Mouse (Mus musculus) effector memory CD4-positive, alpha-beta T cell, adult 5 months (primary cell): ENCODE measurements around the gene Rsrp1. TPM values are rescaled to one million over a fixed set of nuclear protein-coding genes. Genes with fewer than 3 reads are reported as not detected.

Experiments
- polyA plus RNA-seq: library from polyadenylated mRNA; unstranded; fragments of 100-300 nt; shearing (Covaris generic); gene quantifications from one replicate; pipeline ENCODE4 v1.2.1, GENCODE M21; 2017

The Rsrp1 gene
- 883 TPM for polyA plus RNA-seq

GRCm38 (mm10) chr4:134923258-134924018, at the start of gene Rsrp1:
Gene Rsrp1 (plus strand): TSS chr4:134923592.

GRCm38 (mm10) chr4:134914864-134915209, 8.6 kb upstream of the Rsrp1 start, which contains the start of gene Tmem50a:
Gene Tmem50a (minus strand): TSS chr4:134915024.

DNA sequence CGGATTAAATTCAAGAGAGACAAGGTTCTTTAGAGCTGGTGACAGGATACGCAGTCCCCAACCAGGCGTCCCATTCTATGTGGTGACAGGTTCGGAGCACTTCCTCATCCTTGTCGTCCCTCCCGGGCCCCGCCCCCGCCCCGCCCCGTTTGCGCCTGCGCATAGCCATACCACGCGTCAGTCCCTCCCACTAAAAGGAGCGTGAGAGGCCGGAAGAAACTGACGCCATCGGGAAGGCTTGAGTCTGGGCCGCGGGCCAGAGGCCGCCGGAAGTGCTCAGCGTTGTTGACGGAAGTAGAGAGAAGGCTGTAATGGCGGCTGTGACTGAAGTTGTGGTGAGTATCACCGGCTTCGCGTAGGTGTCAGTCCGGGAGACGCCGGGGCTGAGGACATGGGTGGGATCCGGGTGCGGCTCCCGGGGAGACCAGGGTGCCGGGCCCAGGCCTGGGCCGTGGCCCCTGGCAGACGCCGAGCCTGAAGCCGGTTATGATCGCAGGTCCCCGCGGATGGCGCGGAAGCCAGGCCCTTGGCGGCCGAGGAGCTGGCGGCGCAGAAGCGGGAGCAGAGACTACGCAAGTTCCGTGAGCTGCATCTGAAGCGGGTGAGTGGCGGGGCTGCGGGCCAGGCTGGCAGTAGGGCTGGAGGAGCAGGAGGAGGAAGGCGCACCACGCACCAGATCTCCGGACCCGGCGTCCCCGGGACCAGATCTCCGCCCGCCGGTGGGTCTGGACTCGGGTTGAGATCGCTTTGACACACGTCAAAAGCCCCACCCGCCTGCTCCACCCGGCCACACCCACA, 7.5 kb downstream of the Rsrp1 start, which contains the start of gene Syf2:
Syf2 (plus strand) TSS at position 215 of the 798 bp plus-strand sequence.

Other genes with a start within 250 kb of the Rsrp1 start
- 6.2 TPM for gene Man1c1, start 219.3 kb upstream of the Rsrp1 start, polyA plus RNA-seq
- 79.9 TPM for gene Ldlrap1, start 155.6 kb upstream of the Rsrp1 start, polyA plus RNA-seq
- 33.7 TPM for gene Maco1, start 70.2 kb upstream of the Rsrp1 start, polyA plus RNA-seq
- gene Rhd, start 59.1 kb upstream of the Rsrp1 start, polyA plus RNA-seq, result not detected
- gene Tmem50a, start 8.6 kb upstream of the Rsrp1 start, polyA plus RNA-seq, result 307 TPM
- gene Syf2, start 7.3 kb downstream of the Rsrp1 start, polyA plus RNA-seq, result 342 TPM
- gene Runx3, start 197.1 kb downstream of the Rsrp1 start, polyA plus RNA-seq, result 55.3 TPM